Mouse (Mus musculus): Measurements from ENCODE around the gene Galk2. TPM values are rescaled to one million over a fixed set of nuclear protein-coding genes. Genes with fewer than 3 reads are reported as not detected.

Gene Galk2
- total and polyA plus RNA-seq, 3 experiments, result 0.08 to 0.29 TPM; not detected in 1

- no peak for DNase-seq (ENCODE audit: low read depth, low spot score)
- H3K4me1 ChIP-seq (ENCODE audit: control insufficient read depth in 1 of 2, insufficient read depth in 2 of 2, low read length in 2 of 2), result peaks cover 6 to 7% of the 10 kb centered on the region in 2 experiments; a peak in 3 of 4 replicates
- TF ChIP-seq TCF12 (IDR thresholded peaks at IDR 0.05; ENCODE audit: low read depth, low read length) (no peak), USF2 (IDR thresholded peaks at IDR 0.05; ENCODE audit: borderline replicate concordance in 1 of 2, insufficient read depth in 1 of 2, low read depth in 1 of 2, low read length in 2 of 2) (no peak), NRF1 (IDR thresholded peaks at IDR 0.05; ENCODE audit: insufficient read depth, low read depth, low read length, poor library complexity, severe bottlenecking) (no peak)
- H3K27me3 ChIP-seq (ENCODE audit: control insufficient read depth in 1 of 2, insufficient read depth in 2 of 2, low read length in 2 of 2), result no peaks in the 10 kb centered on the region
- no peak overlapping the region for H3K4me3 ChIP-seq (ENCODE audit: control insufficient read depth in 1 of 2, insufficient read depth in 1 of 2, low read depth in 2 of 2, low read length in 2 of 2)
- no peaks in the 10 kb centered on the region for H3K9me3 ChIP-seq (replicated peaks; ENCODE audit: insufficient read depth, low read length)
- H3K79me2 ChIP-seq (ENCODE audit: control insufficient read depth, insufficient read depth, low read length, poor library complexity), result no peaks in the 10 kb centered on the region
- no peak overlapping the region for H3K27ac ChIP-seq (ENCODE audit: control insufficient read depth, low read depth, low read length)
- no peak overlapping the region for H3K9ac ChIP-seq (ENCODE audit: control insufficient read depth, low read depth, low read length, poor library complexity, severe bottlenecking)
- peaks cover 0 to 9% of the 10 kb centered on the region in 2 experiments; a peak in 2 of 4 replicates for H3K36me3 ChIP-seq (ENCODE audit: control insufficient read depth in 1 of 2, insufficient read depth in 2 of 2, low read length in 2 of 2)
Measured at GRCm38 (mm10) chr2:125914167-125914566, 55.3 kb downstream of the Galk2 start.

GRCm38 (mm10) chr2:125914713-125915112 lies 55.8 kb downstream of the Galk2 start:
- H3K27me3 ChIP-seq (ENCODE audit: control insufficient read depth in 1 of 2, insufficient read depth in 2 of 2, low read length in 2 of 2), result no peaks in the 10 kb centered on the region
- H3K36me3 ChIP-seq (ENCODE audit: control insufficient read depth in 1 of 2, insufficient read depth in 2 of 2, low read length in 2 of 2), result peaks cover 0 to 9% of the 10 kb centered on the region in 2 experiments; a peak in 2 of 4 replicates
- TF ChIP-seq TCF12 (IDR thresholded peaks at IDR 0.05; ENCODE audit: low read depth, low read length) (peak; percentile 70), MAFK (IDR thresholded peaks at IDR 0.05; ENCODE audit: borderline replicate concordance, low read depth, low read length) (no peak), CTCF (IDR thresholded peaks at IDR 0.05 in 2 of 3, conservative IDR thresholded peaks at IDR 0.05 in 1 of 3; ENCODE audit: control insufficient read depth in 1 of 3, insufficient read depth in 1 of 3, low read depth in 2 of 3, low read length in 3 of 3, poor library complexity in 1 of 3, severe bottlenecking in 1 of 3) (no peak), NELFE (IDR thresholded peaks at IDR 0.05; ENCODE audit: low read depth, low read length) (no peak), USF2 (IDR thresholded peaks at IDR 0.05; ENCODE audit: borderline replicate concordance in 1 of 2, insufficient read depth in 1 of 2, low read depth in 1 of 2, low read length in 2 of 2) (no peak), ZNF384 (IDR thresholded peaks at IDR 0.05; ENCODE audit: low read depth, low read length) (no peak), CHD2 (IDR thresholded peaks at IDR 0.05; ENCODE audit: low read length) (no peak), RCOR1 (IDR thresholded peaks at IDR 0.05; ENCODE audit: low read depth, low read length) (peak; percentile 77), RAD21 (IDR thresholded peaks at IDR 0.05; ENCODE audit: low read depth, low read length) (no peak), MAX (IDR thresholded peaks at IDR 0.05; ENCODE audit: low read length) (no peak), BHLHE40 (IDR thresholded peaks at IDR 0.05; ENCODE audit: borderline replicate concordance, low read depth, low read length) (no peak), EP300 (IDR thresholded peaks at IDR 0.05; ENCODE audit: low read depth in 1 of 2, low read length in 2 of 2) (peak; percentile 43 to 56; a peak in 3 of 4 replicates), ZC3H11A (IDR thresholded peaks at IDR 0.05; ENCODE audit: low read depth, low read length) (no peak), GABPA (IDR thresholded peaks at IDR 0.05; ENCODE audit: low read depth, low read length) (no peak), POLR2A (IDR thresholded peaks at IDR 0.05; ENCODE audit: control insufficient read depth in 1 of 2, insufficient read depth in 1 of 2, low read depth in 1 of 2, low read length in 2 of 2, poor library complexity in 1 of 2) (no peak), TAL1 (IDR thresholded peaks at IDR 0.05; ENCODE audit: low read length) (no peak), ETS1 (IDR thresholded peaks at IDR 0.05; ENCODE audit: low read depth, low read length) (0 out of 2 replicates have a peak, but pooled peaks have one; percentile 18), GATA1 (IDR thresholded peaks at IDR 0.05; ENCODE audit: low read depth, low read length) (peak; percentile 69), JUND (IDR thresholded peaks at IDR 0.05; ENCODE audit: low read depth, low read length) (no peak)
- H3K79me2 ChIP-seq (ENCODE audit: control insufficient read depth, insufficient read depth, low read length, poor library complexity), result no peaks in the 10 kb centered on the region
- peak; percentile 19 for DNase-seq (ENCODE audit: low read depth, low spot score)
- no peak overlapping the region for H3K4me3 ChIP-seq (ENCODE audit: control insufficient read depth in 1 of 2, insufficient read depth in 1 of 2, low read depth in 2 of 2, low read length in 2 of 2)
- no peaks in the 10 kb centered on the region for H3K9me3 ChIP-seq (replicated peaks; ENCODE audit: insufficient read depth, low read length)
- H3K9ac ChIP-seq (ENCODE audit: control insufficient read depth, low read depth, low read length, poor library complexity, severe bottlenecking), result no peak overlapping the region
- H3K27ac ChIP-seq (ENCODE audit: control insufficient read depth, low read depth, low read length), result no peak overlapping the region
- peaks cover 6 to 7% of the 10 kb centered on the region in 2 experiments; a peak in 3 of 4 replicates for H3K4me1 ChIP-seq (ENCODE audit: control insufficient read depth in 1 of 2, insufficient read depth in 2 of 2, low read length in 2 of 2)

All from MEL (cell line).